Mouse (Mus musculus) bone marrow macrophage, adult 2 months (primary cell): Measurements from ENCODE around the gene Dpp8. TPM values are rescaled to one million over a fixed set of nuclear protein-coding genes. Genes with fewer than 3 reads are reported as not detected.
"Not testable (repeated sequence)": the region's sequence is repeated elsewhere in the genome, so short reads cannot be mapped to it uniquely, and the experiment has no call there.

Experiments used
- H3K27ac ChIP-seq: 2 replicates; pipeline ENCODE4 v1.5.1; 2012; ENCODE audit warnings: low read depth, low read length; ENCODE audit not compliant: insufficient read depth
- H3K4me1 ChIP-seq: 2 replicates; pipeline ENCODE4 v1.6.1; 2012; ENCODE audit warnings: low read length; ENCODE audit not compliant: control insufficient read depth, insufficient read depth
- H3K4me3 ChIP-seq: 2 replicates; pipeline ENCODE4 v1.5.1; 2012; ENCODE audit warnings: mild to moderate bottlenecking, low read length, moderate library complexity; ENCODE audit not compliant: insufficient read depth
- CTCF ChIP-seq: IDR thresholded peaks from 2 replicates; pipeline ENCODE4 v1.5.1; 2012; ENCODE audit warnings: low read depth, mild to moderate bottlenecking, low read length, moderate library complexity
- POLR2A ChIP-seq: IDR thresholded peaks from 2 replicates; pipeline ENCODE4 v1.6.1; 2012; ENCODE audit warnings: mild to moderate bottlenecking, low read depth, low read length, borderline replicate concordance
- polyA plus RNA-seq: library from polyadenylated mRNA; stranded (reverse); fragments of >200 nt; gene quantifications from 2 replicates; pipeline ENCODE4 v1.2.4, GENCODE M21; 2012; ENCODE audit not compliant: missing spikeins, insufficient read depth, insufficient read length

Dpp8 gene
- polyA plus RNA-seq, 1 experiment = 73.7 TPM

- H3K4me3 ChIP-seq = no peak overlapping the region
- TF ChIP-seq POLR2A (no peak), CTCF (no peak)
Observed at GRCm38 (mm10) chr9:65049422-65049821, 17.2 kb downstream of the Dpp8 start.

DNA sequence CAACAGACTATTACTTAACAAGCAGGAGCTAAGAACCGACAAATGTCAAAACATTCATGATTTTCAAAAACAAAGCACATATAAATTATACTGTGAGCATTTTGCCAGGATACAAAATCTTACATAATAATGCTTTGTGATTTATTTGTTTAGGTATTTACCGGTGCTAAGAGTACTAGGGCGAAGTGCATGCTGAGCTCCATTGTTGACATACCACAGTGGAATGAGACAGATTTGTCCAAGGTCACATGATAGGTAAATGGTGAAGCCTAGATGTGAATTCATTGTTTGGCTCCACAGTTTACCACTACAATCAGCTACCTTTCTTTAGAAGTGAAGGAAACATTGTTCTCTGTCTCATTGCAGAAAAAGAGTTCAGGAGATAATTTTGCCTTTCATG lies 18.8 kb downstream of the Dpp8 start:
- H3K27ac ChIP-seq = no peak overlapping the region
- no peak for TF ChIP-seq CTCF
- no peak for TF ChIP-seq POLR2A
- no peak overlapping the region for H3K4me3 ChIP-seq
- H3K4me1 ChIP-seq = no peaks in the 10 kb centered on the region

More at GRCm38 (mm10) chr9:65049422-65049821, 17.2 kb downstream of the Dpp8 start:
- Histone ChIP-seq H3K27ac (no peak overlapping the region), H3K4me1 (no peaks in the 10 kb centered on the region)

- Histone ChIP-seq H3K27ac (no peak overlapping the region), H3K4me3 (no peak overlapping the region), H3K4me1 (no peaks in the 10 kb centered on the region)
- TF ChIP-seq POLR2A (no peak), CTCF (no peak)
Observed at GRCm38 (mm10) chr9:65064251-65064650, 32.0 kb downstream of the Dpp8 start.

DNA sequence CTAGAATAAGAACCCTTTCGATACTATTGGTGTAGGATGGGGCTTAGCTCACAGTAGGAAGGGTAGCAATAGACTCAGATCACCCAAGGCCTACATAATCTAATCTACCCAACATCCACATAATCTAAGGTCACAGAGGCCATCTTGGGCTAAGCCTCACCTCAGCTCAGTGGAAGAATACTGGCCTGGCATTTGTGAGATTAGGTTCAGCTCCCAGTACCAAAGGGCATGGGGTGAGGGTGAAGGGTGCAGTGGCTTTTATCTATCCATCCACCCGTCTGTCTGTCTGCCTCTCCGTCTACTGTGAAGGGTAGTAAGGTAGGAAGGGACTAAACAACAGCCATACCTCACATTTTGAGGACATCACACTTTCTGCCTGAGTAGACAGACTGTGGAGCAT lies 38.4 kb downstream of the Dpp8 start:
- Histone ChIP-seq H3K27ac (no peak overlapping the region), H3K4me1 (peaks cover 12% of the 10 kb centered on the region), H3K4me3 (no peak overlapping the region)
- TF ChIP-seq POLR2A (no peak), CTCF (no peak)

DNA sequence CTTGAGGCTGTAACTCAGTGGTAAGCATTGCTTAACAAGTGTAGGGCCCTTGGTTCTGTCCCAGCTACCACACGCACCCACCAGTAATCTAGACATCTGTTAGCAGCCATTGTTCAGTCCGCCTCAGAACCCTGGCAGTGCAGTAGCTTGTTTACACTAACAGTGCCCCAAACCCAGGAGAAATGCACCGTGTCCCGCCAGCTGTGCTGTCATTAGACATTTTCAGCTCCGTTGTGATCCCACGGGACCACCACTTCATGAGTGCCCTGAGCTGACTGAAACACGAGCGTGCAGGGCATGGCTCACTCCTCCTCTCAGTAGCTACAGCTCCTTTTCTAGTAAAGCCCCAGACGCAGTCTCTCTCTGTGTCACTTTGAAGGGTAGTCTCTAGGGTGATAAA lies 41.3 kb downstream of the Dpp8 start:
- Histone ChIP-seq H3K4me3 (no peak overlapping the region), H3K4me1 (peaks cover 15% of the 10 kb centered on the region), H3K27ac (no peak overlapping the region)
- TF ChIP-seq CTCF = no peak

- H3K4me1 ChIP-seq = peaks cover 15% of the 10 kb centered on the region
- peak overlapping the region; percentile 41 for H3K27ac ChIP-seq
- TF ChIP-seq POLR2A = no peak
- no peak overlapping the region for H3K4me3 ChIP-seq
Observed at GRCm38 (mm10) chr9:65074251-65074650, 42.0 kb downstream of the Dpp8 start.

DNA sequence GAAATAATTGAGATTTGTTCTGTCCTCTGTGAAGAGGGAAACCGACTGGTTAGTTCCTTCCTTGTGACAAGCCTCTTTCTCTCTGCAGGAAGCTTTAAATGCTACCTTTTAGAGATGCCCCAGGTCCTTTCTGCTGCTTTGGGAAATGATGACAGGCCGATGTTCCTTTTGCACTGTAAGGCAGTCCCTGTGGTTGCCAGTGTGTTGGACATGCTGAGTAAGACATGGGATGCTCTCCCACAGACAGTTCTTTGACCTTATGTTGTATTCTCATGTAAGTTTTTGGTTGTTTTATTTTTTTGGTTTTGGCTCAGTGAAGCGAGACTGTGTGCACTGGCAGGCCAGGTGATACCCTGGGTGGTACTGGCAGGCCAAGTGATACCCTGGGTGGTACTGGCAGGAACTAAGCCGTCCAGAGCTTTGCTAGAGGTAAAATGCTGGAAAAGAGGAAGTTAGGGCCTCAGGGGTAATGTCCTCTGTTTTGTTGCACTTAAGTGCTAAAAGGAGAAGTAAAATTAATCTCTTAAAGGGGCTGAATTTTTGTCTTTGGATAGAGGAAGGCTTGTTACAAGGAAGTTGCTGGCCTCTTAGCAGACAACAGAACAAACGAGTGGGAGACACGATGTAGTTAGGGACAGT lies 42.8 kb downstream of the Dpp8 start:
- H3K27ac ChIP-seq = peak overlapping the region; percentile 55
- H3K4me1 ChIP-seq = peaks cover 15% of the 10 kb centered on the region

DNA sequence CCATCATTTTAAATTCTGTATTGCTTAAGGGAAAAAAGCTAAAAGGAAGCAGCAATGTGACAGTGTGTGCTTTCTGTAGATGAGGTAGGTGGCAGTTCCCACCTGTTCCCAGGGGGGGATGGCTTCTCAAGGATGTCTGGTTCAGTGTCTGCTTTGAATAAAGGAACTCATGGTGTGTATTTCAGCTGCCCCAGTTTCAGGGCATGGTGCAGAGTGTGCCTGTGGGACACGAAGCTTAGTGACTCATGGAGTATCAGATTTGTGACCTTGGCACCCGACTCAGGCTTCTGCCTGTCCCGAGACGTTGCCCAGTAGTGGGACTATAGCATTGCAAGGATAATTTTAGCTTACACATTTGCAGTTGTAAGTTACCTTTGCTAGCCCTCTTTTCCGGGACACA lies 45.3 kb downstream of the Dpp8 start:
- H3K27ac ChIP-seq = no peak overlapping the region
- H3K4me3 ChIP-seq = no peak overlapping the region
- peaks cover 15% of the 10 kb centered on the region for H3K4me1 ChIP-seq
- TF ChIP-seq CTCF = no peak
- no peak for TF ChIP-seq POLR2A

More for the DNA sequence above, 42.8 kb downstream of the Dpp8 start:
- H3K4me3 ChIP-seq = no peak overlapping the region
- TF ChIP-seq POLR2A (no peak), CTCF (no peak)

DNA sequence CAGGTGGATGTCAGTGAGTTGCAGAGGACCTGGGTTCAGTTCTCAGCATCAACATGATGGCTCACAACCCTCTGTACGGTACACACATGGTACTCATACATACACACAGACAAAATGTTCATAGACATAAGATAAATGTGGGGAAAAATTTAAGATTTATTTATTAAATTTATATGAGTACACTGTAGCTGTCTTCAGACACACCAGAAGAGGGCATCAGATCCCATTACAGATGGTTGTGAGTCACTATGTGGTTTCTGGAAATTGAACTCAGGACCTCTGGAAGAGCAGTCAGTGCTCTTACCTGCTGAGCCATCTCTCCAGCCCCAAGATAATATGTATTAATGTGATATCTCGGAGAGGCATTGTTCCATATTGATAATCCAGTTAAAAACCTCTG lies 47.9 kb downstream of the Dpp8 start:
- not testable (repeated sequence) for H3K4me3 ChIP-seq, H3K27ac ChIP-seq
- H3K4me1 ChIP-seq = peaks cover 18% of the 10 kb centered on the region

DNA sequence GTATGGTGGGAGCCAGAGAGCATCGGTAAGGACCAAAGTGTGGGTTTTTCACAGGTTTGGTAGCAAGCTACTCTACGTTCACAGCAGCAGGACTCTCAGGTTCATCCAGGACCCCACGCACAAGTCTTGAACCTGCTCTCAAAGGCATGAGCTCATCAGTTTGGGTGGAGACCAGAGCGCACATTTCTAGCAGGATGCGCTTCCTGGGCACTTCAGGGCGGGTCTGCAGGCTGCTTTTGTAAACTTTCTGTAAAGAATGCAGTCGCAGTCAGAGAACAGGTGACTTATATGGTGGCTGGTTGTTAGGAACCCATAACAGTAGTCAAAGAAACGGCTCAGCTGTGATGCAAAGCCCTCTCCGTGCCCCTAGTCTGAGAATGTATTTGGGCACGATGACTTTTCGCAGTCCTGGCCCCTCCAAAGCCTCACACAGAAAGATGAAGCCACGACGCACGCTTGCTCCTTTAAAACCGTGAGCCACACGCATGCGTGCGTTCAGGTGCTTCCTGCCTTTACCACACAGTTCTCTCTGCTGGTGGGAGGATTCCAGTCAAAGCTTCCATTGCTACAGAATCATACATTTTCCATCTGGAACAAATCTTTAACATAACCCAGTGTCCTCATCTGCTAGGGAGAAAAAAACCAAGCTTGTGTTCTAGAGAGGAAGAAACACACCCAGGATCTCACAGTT lies 51.0 kb downstream of the Dpp8 start:
- peaks cover 31% of the 10 kb centered on the region for H3K4me1 ChIP-seq
- no peak overlapping the region for H3K27ac ChIP-seq
- no peak overlapping the region for H3K4me3 ChIP-seq
- TF ChIP-seq CTCF = no peak

GRCm38 (mm10) chr9:65084198-65084807 lies 52.1 kb downstream of the Dpp8 start:
- H3K4me3 ChIP-seq = no peak overlapping the region
- H3K27ac ChIP-seq = peak overlapping the region; percentile 63
- H3K4me1 ChIP-seq = peaks cover 34% of the 10 kb centered on the region
- TF ChIP-seq CTCF (no peak), POLR2A (no peak)
